8 mouse cellular contexts compared by ENCODE assay signal in the genomic region with DNA sequence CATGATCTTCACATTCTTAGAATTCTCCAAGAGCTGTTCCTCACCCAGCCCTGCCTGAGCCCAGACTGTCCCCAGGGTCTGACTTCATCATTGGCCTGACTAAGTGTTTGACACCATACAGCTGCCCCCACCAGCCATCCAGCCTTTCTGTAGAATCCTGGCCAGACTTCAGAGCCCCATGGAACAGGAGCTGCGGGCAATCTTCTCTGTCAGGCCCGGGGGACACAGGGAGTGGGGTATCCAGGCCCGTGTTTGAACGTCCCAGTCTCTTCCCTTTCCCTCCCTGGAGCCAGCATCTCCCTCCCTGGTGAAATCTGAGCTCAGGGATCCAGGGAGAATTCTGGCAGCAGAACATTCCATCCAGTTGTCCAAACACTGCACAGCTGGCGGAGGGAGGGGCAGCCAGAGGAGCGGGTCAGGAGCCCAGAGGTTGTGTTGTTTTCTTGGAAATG. TPM values are rescaled to one million over a fixed set of nuclear protein-coding genes. Genes with fewer than 3 reads are reported as not detected.
DNase-seq lines count a peak whose midpoint lies in the region; ATAC-seq and TF ChIP-seq lines count a peak whose summit lies in the region.

No protein-coding gene starts in this region.

- H3K4me1 ChIP-seq in heart, embryonic 14.5 days (ENCODE audit: control insufficient read depth in 2 of 2, insufficient read depth in 2 of 2, low read length in 2 of 2): peaks cover 24 to 41% of the 10 kb centered on the region in 2 experiments
- H3K4me1 ChIP-seq in liver, embryonic 11.5 days (replicated peaks; ENCODE audit: control insufficient read depth, insufficient read depth, low read length): peaks cover 58% of the 10 kb centered on the region
- no peaks in the 10 kb centered on the region; the same call in 1 of the 2 replicates for H3K4me1 ChIP-seq in stomach, postnatal 0 days (replicated peaks; ENCODE audit: control insufficient read depth, insufficient read depth)
- 0 out of 2 replicates have a peak, but pooled peaks cover 2% of the 10 kb centered on the region for H3K4me1 ChIP-seq in midbrain, embryonic 11.5 days (ENCODE audit: control insufficient read depth, insufficient read depth, low read length)

- TF ChIP-seq CTCF in C2C12 (IDR thresholded peaks at IDR 0.05; ENCODE audit: control insufficient read depth, insufficient read depth, insufficient read length): no peak
- no peak for TF ChIP-seq CTCF in stomach, postnatal 0 days (IDR thresholded peaks at IDR 0.05; ENCODE audit: low read depth)

- no peak overlapping the region for H3K4me2 ChIP-seq in heart, embryonic 14.5 days (ENCODE audit: low read length)
- peak overlapping the region; percentile 10; the same call in 1 of the 2 replicates for H3K4me2 ChIP-seq in liver, embryonic 11.5 days
- no peak overlapping the region; the same call in 1 of the 2 replicates for H3K4me2 ChIP-seq in stomach, postnatal 0 days (replicated peaks; ENCODE audit: low read depth)
- no peak overlapping the region for H3K4me2 ChIP-seq in midbrain, embryonic 11.5 days

- H3K9me3 ChIP-seq in heart, embryonic 14.5 days (ENCODE audit: control insufficient read depth, low read length): no peaks in the 10 kb centered on the region
- no peaks in the 10 kb centered on the region for H3K9me3 ChIP-seq in liver, embryonic 11.5 days (ENCODE audit: control insufficient read depth, low read length)
- H3K9me3 ChIP-seq in stomach, postnatal 0 days (ENCODE audit: control insufficient read depth, low read length): no peaks in the 10 kb centered on the region
- H3K9me3 ChIP-seq in midbrain, embryonic 11.5 days (ENCODE audit: control insufficient read depth, low read length): no peaks in the 10 kb centered on the region

- 12% methylated on average over 6 of the region's 6 CpGs for WGBS in heart, embryonic 14.5 days
- 47% methylated on average over 6 of the region's 6 CpGs for WGBS in liver, embryonic 11.5 days
- 10% methylated on average over 6 of the region's 6 CpGs for WGBS in stomach, postnatal 0 days
- 49% methylated on average over 6 of the region's 6 CpGs for WGBS in midbrain, embryonic 11.5 days

- H3K79me3 ChIP-seq in C2C12 (ENCODE audit: low read depth): no peaks in the 10 kb centered on the region

- peak overlapping the region; percentile 43 for H3ac ChIP-seq in C2C12 (ENCODE audit: control insufficient read depth, insufficient read length, low read depth)

- no peaks in the 10 kb centered on the region for H3K27me3 ChIP-seq in C2C12 (ENCODE audit: control insufficient read depth, insufficient read depth, insufficient read length)
- H3K27me3 ChIP-seq in heart, embryonic 14.5 days (ENCODE audit: control insufficient read depth, insufficient read depth, low read length): no peaks in the 10 kb centered on the region
- H3K27me3 ChIP-seq in liver, embryonic 11.5 days (replicated peaks; ENCODE audit: control insufficient read depth, insufficient read depth, low read length): no peaks in the 10 kb centered on the region
- no peaks in the 10 kb centered on the region for H3K27me3 ChIP-seq in stomach, postnatal 0 days (ENCODE audit: control insufficient read depth, insufficient read depth, low read length)
- H3K27me3 ChIP-seq in midbrain, embryonic 11.5 days (ENCODE audit: control insufficient read depth, insufficient read depth, low read length): peaks cover 3% of the 10 kb centered on the region; the same call in 1 of the 2 replicates

- H3K9ac ChIP-seq in heart, embryonic 14.5 days (ENCODE audit: low read length): peak overlapping the region; percentile 31; the same call in 1 of the 2 replicates
- H3K9ac ChIP-seq in liver, embryonic 11.5 days (ENCODE audit: low read depth, low read length): peak overlapping the region; percentile 44; the same call in 1 of the 2 replicates
- peak overlapping the region; percentile 18; the same call in 1 of the 2 replicates for H3K9ac ChIP-seq in stomach, postnatal 0 days (ENCODE audit: low read length)
- H3K9ac ChIP-seq in midbrain, embryonic 11.5 days (ENCODE audit: low read length): no peak overlapping the region

- DNase-seq in embryo, embryonic 10 days (ENCODE audit: low spot score): peak; percentile 85
- no peak for DNase-seq in liver, embryonic 11.5 days (ENCODE audit: low spot score)
- no peak for DNase-seq in stomach, postnatal 0 days (ENCODE audit: low spot score)
- no peak for DNase-seq in ovary, postnatal 10 days (ENCODE audit: low spot score)
- no peak for DNase-seq in midbrain, embryonic 11.5 days (ENCODE audit: low spot score, missing footprints)
- no peak for DNase-seq in right cerebral cortex, postnatal 25 days

- 0 out of 2 replicates have a peak, but pooled peaks have one; percentile 38 for ATAC-seq in heart, embryonic 14.5 days (ENCODE audit: insufficient number of reproducible peaks, insufficient read depth, low FRiP score, low read depth)
- ATAC-seq in liver, embryonic 11.5 days (replicated peaks; ENCODE audit: low FRiP score): no peak
- peak; percentile 53; the same call in 1 of the 2 replicates for ATAC-seq in stomach, postnatal 0 days (ENCODE audit: low FRiP score, low TSS enrichment)
- ATAC-seq in midbrain, embryonic 11.5 days (ENCODE audit: low FRiP score): no peak

- TF ChIP-seq EP300 in stomach, postnatal 0 days (optimal IDR thresholded peaks at IDR 0.05): no peak

- peak overlapping the region; percentile 88 to 90 for H3K27ac ChIP-seq in heart, embryonic 14.5 days (replicated peaks in 1 of 2; ENCODE audit: control insufficient read depth in 1 of 2, insufficient read depth in 1 of 2, low read depth in 2 of 2, low read length in 2 of 2)
- H3K27ac ChIP-seq in liver, embryonic 11.5 days (ENCODE audit: low read depth, low read length): peak overlapping the region; percentile 95
- peak overlapping the region; percentile 87 for H3K27ac ChIP-seq in stomach, postnatal 0 days (replicated peaks)
- H3K27ac ChIP-seq in midbrain, embryonic 11.5 days (ENCODE audit: low read depth, low read length): no peak overlapping the region

- H3K36me3 ChIP-seq in C2C12 (ENCODE audit: control insufficient read depth, insufficient read depth): no peaks in the 10 kb centered on the region
- H3K36me3 ChIP-seq in heart, embryonic 14.5 days (ENCODE audit: control insufficient read depth, insufficient read depth, low read length): no peaks in the 10 kb centered on the region
- H3K36me3 ChIP-seq in liver, embryonic 11.5 days (ENCODE audit: control insufficient read depth, insufficient read depth, low read length): no peaks in the 10 kb centered on the region
- no peaks in the 10 kb centered on the region for H3K36me3 ChIP-seq in stomach, postnatal 0 days (ENCODE audit: control insufficient read depth, insufficient read depth, low read length)
- H3K36me3 ChIP-seq in midbrain, embryonic 11.5 days (ENCODE audit: control insufficient read depth, insufficient read depth, low read length): no peaks in the 10 kb centered on the region

- H3K79me2 ChIP-seq in C2C12 (ENCODE audit: control insufficient read depth, insufficient read depth): no peaks in the 10 kb centered on the region

- H3K4me3 ChIP-seq in C2C12 (ENCODE audit: insufficient read depth, poor library complexity, severe bottlenecking): no peak overlapping the region
- no peak overlapping the region for H3K4me3 ChIP-seq in heart, embryonic 14.5 days (ENCODE audit: control insufficient read depth in 1 of 2, insufficient read depth in 1 of 2, low read depth in 1 of 2, low read length in 2 of 2)
- no peak overlapping the region for H3K4me3 ChIP-seq in liver, embryonic 11.5 days (ENCODE audit: low read depth, low read length)
- no peak overlapping the region for H3K4me3 ChIP-seq in stomach, postnatal 0 days (ENCODE audit: low read depth, low read length)
- no peak overlapping the region for H3K4me3 ChIP-seq in midbrain, embryonic 11.5 days (ENCODE audit: low read depth, low read length)

TF ChIP-seq in C2C12, 6 proteins besides CTCF, POLR2A, EP300 and RAD21:
- TF ChIP-seq USF1 (IDR thresholded peaks at IDR 0.05; ENCODE audit: low read depth): no peak
- TF ChIP-seq MAX (IDR thresholded peaks at IDR 0.05): no peak
- TF ChIP-seq MYOD1 (IDR thresholded peaks at IDR 0.05; ENCODE audit: control insufficient read depth, insufficient read length, low read depth): peak; percentile 60
- TF ChIP-seq MYOG (IDR thresholded peaks at IDR 0.05; ENCODE audit: control insufficient read depth, extremely low read depth, insufficient read length): no peak
- no peak for TF ChIP-seq CEBPB (IDR thresholded peaks at IDR 0.05; ENCODE audit: low read depth)
- no peak for TF ChIP-seq FOSL1 (IDR thresholded peaks at IDR 0.05; ENCODE audit: insufficient read depth, low read length, poor library complexity, severe bottlenecking)
TF ChIP-seq in C2C12: peak in this region for 1.

RNA-seq across cellular contexts. Expression of gene Rab3il1, which starts 11.4 kb away (rescaled TPM):
- 4.5 TPM for polyA plus RNA-seq in C2C12 (2012; fragmentation: generic; extraction: Trizol)
- polyA plus RNA-seq in heart, embryonic 14.5 days (2014; fragmentation: Nextera tagmentation; extraction: Ambion mirVana): 27.6 and 27.7 TPM in 2 replicates
- 133 and 137 TPM in 2 replicates for polyA plus RNA-seq in liver, embryonic 11.5 days (2014; fragmentation: Nextera tagmentation; extraction: Ambion mirVana)
- polyA plus RNA-seq in stomach, postnatal 0 days (2015; fragmentation: Nextera tagmentation; extraction: Ambion mirVana): 14.7 and 14.8 TPM in 2 replicates
- polyA plus RNA-seq in midbrain, embryonic 11.5 days (2014; fragmentation: Nextera tagmentation; extraction: Ambion mirVana): 36.8 and 40.1 TPM in 2 replicates

RNA-seq across cellular contexts. Expression of gene Best1, which starts 11.4 kb away (rescaled TPM):
- polyA plus RNA-seq in C2C12 (2012; fragmentation: generic; extraction: Trizol): 0.09 TPM
- polyA plus RNA-seq in heart, embryonic 14.5 days (2014; fragmentation: Nextera tagmentation; extraction: Ambion mirVana): 0.24 and 0.40 TPM in 2 replicates
- 0.31 and 0.59 TPM in 2 replicates for polyA plus RNA-seq in liver, embryonic 11.5 days (2014; fragmentation: Nextera tagmentation; extraction: Ambion mirVana)
- polyA plus RNA-seq in stomach, postnatal 0 days (2015; fragmentation: Nextera tagmentation; extraction: Ambion mirVana): 0.36 and 0.58 TPM in 2 replicates
- 1.3 and 1.5 TPM in 2 replicates for polyA plus RNA-seq in midbrain, embryonic 11.5 days (2014; fragmentation: Nextera tagmentation; extraction: Ambion mirVana)

RNA-seq across cellular contexts. Expression of gene Fads3, which starts 28.5 kb away (rescaled TPM):
- polyA plus RNA-seq in C2C12 (2012; fragmentation: generic; extraction: Trizol): 161 TPM
- polyA plus RNA-seq in heart, embryonic 14.5 days (2014; fragmentation: Nextera tagmentation; extraction: Ambion mirVana): 25.3 and 32.5 TPM in 2 replicates
- polyA plus RNA-seq in liver, embryonic 11.5 days (2014; fragmentation: Nextera tagmentation; extraction: Ambion mirVana): 7.2 and 7.3 TPM in 2 replicates
- 27.5 and 31.2 TPM in 2 replicates for polyA plus RNA-seq in stomach, postnatal 0 days (2015; fragmentation: Nextera tagmentation; extraction: Ambion mirVana)
- 5.0 and 5.1 TPM in 2 replicates for polyA plus RNA-seq in midbrain, embryonic 11.5 days (2014; fragmentation: Nextera tagmentation; extraction: Ambion mirVana)

RNA-seq across cellular contexts. Expression of gene Fth1, which starts 32.5 kb away (rescaled TPM):
- polyA plus RNA-seq in C2C12 (2012; fragmentation: generic; extraction: Trizol): 4,975 TPM
- 1,816 and 1,859 TPM in 2 replicates for polyA plus RNA-seq in heart, embryonic 14.5 days (2014; fragmentation: Nextera tagmentation; extraction: Ambion mirVana)
- 3,796 and 3,887 TPM in 2 replicates for polyA plus RNA-seq in liver, embryonic 11.5 days (2014; fragmentation: Nextera tagmentation; extraction: Ambion mirVana)
- 2,976 and 2,992 TPM in 2 replicates for polyA plus RNA-seq in stomach, postnatal 0 days (2015; fragmentation: Nextera tagmentation; extraction: Ambion mirVana)
- 1,347 and 1,422 TPM in 2 replicates for polyA plus RNA-seq in midbrain, embryonic 11.5 days (2014; fragmentation: Nextera tagmentation; extraction: Ambion mirVana)

Comparison
In these comparisons a context has a peak if more than half of its experiments do, and no peak if none do; other contexts are left out.
1. ATAC-seq: peak in heart, embryonic 14.5 days (single experiment) and stomach, postnatal 0 days (single experiment); none in liver, embryonic 11.5 days (single experiment) and midbrain, embryonic 11.5 days (single experiment).